Mouse (Mus musculus): ENCODE measurements around the gene Sigirr. TPM values are rescaled to one million over a fixed set of nuclear protein-coding genes. Genes with fewer than 3 reads are reported as not detected.
A peak's percentile ranks its signal among the peaks of the same experiment; 100 is the strongest.

Gene Sigirr
- polyA plus RNA-seq (2015; fragmentation: Nextera tagmentation; extraction: Ambion mirVana) = 20.8 and 24.7 TPM in 2 replicates

DNA sequence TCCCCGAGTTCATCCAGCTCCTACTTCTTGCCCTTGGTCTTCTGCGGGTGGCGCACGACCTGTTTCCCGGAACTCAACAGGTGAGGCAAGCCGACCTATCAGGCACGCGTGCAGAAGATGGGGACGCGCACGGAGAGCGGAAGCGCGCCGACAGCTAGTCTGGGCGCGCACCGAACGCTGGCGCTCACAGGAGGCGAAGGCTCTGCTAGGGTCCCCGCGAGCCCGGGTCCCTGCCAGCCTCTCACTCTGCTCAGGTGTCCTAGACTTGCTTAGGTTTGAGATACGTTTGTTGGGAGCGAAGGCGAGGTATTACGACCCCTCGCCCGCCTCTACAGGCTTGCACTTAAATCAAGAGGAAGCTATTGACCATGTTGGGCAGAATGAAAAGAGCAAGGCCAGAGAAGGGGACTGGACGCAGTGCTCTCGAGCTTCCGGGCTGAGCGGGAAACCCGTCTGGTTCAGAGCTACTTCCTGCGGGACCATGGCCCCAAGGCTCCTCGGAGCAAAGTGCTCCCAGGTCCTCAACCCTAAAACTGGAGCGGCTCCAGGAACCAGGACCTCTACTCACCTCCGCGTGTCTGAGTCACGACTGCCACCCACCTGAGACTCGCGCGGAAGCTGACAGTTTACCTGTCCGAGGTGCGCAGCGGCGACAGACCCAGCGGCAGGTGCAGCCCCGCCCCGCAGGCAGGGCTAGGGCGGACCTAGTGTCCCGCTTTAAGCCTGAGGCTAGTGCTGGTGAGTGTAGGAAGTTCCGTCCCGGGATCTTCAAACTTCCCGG is at the start of gene Sigirr:
Sigirr (minus strand) TSS at position 662 of the 781 bp plus-strand sequence.
- 0 out of 2 replicates have a peak within 1 kb of the TSS, but pooled peaks have one; percentile 20 for H3K27ac ChIP-seq
- peak within 1 kb of the TSS; percentile 44 for H3K4me3 ChIP-seq (replicated peaks)
- peak; percentile 55 for ATAC-seq (replicated peaks; ENCODE audit: low FRiP score)
- peaks cover 29% of the 10 kb centered on the region for H3K4me1 ChIP-seq
- peak within 1 kb of the TSS; percentile 27 for H3K9ac ChIP-seq
- H3K4me2 ChIP-seq = peak within 1 kb of the TSS; percentile 75
- H3K27me3 ChIP-seq = peaks cover 29% of the 10 kb centered on the region
- no peaks in the 10 kb centered on the region for H3K9me3 ChIP-seq (replicated peaks)
- H3K36me3 ChIP-seq = no peaks in the 10 kb centered on the region
- under 1% methylated on average over 56 of the region's 56 CpGs for whole genome bisulfite sequencing

DNA sequence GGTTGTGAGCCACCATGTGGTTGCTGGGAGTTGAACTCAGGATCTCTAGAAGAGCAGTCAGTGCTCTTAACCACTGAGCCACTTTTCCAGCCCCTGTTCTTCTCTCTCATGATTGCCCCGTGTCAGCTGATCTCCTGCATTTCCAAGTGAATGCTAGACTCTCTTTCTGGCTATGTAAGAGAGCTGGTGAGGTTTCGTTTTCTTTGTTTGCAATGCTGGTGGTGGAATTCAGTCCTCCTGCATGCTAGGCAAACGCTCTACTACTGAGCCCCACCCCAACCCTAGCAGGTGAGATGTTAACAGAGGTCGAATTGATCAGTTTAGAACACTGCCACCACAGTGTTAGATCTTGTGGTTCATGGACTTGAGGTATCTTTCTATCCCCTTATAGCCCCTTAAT is 48.3 kb upstream of the Sigirr start:
- ATAC-seq (replicated peaks; ENCODE audit: low FRiP score) = no peak
- Histone ChIP-seq H3K4me2 (no peak overlapping the region), H3K9ac (no peak overlapping the region), H3K4me1 (no peaks in the 10 kb centered on the region), H3K36me3 (peaks cover 72% of the 10 kb centered on the region), H3K27me3 (no peaks in the 10 kb centered on the region), H3K4me3 (replicated peaks) (no peak overlapping the region), H3K27ac (no peak overlapping the region), H3K9me3 (replicated peaks) (no peaks in the 10 kb centered on the region)
- 72% methylated on average over 4 of the region's 4 CpGs for WGBS

- Histone ChIP-seq H3K4me3 (replicated peaks) (no peak overlapping the region), H3K27me3 (no peaks in the 10 kb centered on the region), H3K4me2 (no peak overlapping the region), H3K36me3 (peaks cover 65% of the 10 kb centered on the region), H3K27ac (no peak overlapping the region), H3K4me1 (no peaks in the 10 kb centered on the region), H3K9me3 (replicated peaks) (no peaks in the 10 kb centered on the region), H3K9ac (no peak overlapping the region)
- WGBS = 88% methylated on average over 6 of the region's 6 CpGs
- no peak for ATAC-seq (replicated peaks; ENCODE audit: low FRiP score)
Measured at GRCm38 (mm10) chr7:141147044-141147443, 46.7 kb upstream of the Sigirr start.

GRCm38 (mm10) chr7:141146043-141146595 is 45.7 kb upstream of the Sigirr start:
- H3K36me3 ChIP-seq = peaks cover 58% of the 10 kb centered on the region

DNA sequence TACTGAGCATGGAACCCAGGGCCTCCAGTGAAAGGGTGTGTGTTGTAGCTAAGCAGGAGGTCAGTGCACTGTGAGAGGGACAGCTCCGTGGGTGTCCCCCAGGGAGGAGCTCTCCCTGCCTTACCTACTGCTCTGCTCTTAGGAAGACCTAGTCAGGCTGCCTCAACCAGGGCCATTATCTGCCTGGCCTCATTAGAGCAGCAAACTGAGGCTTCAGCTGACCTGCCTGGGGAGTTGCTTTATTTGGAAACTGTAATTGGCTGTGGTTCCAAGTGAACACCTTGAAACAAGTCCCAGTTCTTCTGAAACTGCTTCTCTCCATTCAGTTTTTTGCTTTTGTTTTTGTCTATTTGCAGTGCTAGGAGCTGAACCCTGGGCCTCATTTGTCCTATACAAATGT is 45.0 kb upstream of the Sigirr start:
- Histone ChIP-seq H3K9me3 (replicated peaks) (no peaks in the 10 kb centered on the region), H3K36me3 (peaks cover 55% of the 10 kb centered on the region), H3K4me1 (no peaks in the 10 kb centered on the region), H3K9ac (no peak overlapping the region), H3K27ac (no peak overlapping the region), H3K4me2 (no peak overlapping the region), H3K4me3 (replicated peaks) (no peak overlapping the region), H3K27me3 (no peaks in the 10 kb centered on the region)
- ATAC-seq (replicated peaks; ENCODE audit: low FRiP score) = no peak
- 79% methylated on average over 1 of the region's 1 CpGs for WGBS

More at GRCm38 (mm10) chr7:141146043-141146595, 45.7 kb upstream of the Sigirr start:
- Histone ChIP-seq H3K4me3 (replicated peaks) (no peak overlapping the region), H3K4me2 (no peak overlapping the region), H3K27me3 (no peaks in the 10 kb centered on the region), H3K9me3 (replicated peaks) (no peaks in the 10 kb centered on the region), H3K4me1 (no peaks in the 10 kb centered on the region), H3K27ac (no peak overlapping the region), H3K9ac (no peak overlapping the region)
- ATAC-seq (replicated peaks; ENCODE audit: low FRiP score) = no peak; the same call in 1 of the 2 replicates
- WGBS = 94% methylated on average over 12 of the region's 12 CpGs

DNA sequence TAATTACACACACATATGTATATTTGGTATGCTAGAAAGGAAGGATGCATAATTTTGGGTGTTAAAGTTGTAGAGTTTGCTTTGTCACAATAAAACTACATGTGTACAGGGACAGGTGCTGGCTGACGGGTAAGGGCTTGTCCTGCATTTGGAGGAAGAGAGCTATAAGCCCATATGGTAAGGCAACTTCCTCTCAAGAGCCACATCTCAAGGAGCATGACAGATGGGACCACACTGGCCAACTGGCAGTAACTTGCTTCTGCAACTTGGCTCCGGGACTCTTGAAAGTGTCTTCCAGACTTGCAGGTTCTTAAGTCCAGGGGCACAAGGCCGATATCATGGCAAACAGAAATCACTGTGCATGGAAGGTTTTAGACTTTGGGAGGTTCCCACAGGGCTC is 44.3 kb upstream of the Sigirr start:
- no peaks in the 10 kb centered on the region for H3K4me1 ChIP-seq
- H3K27ac ChIP-seq = no peak overlapping the region
- WGBS = 89% methylated on average over 3 of the region's 3 CpGs
- no peak overlapping the region for H3K4me3 ChIP-seq (replicated peaks)
- H3K9me3 ChIP-seq (replicated peaks) = no peaks in the 10 kb centered on the region
- no peak overlapping the region for H3K4me2 ChIP-seq
- H3K9ac ChIP-seq = no peak overlapping the region
- no peaks in the 10 kb centered on the region for H3K27me3 ChIP-seq
- ATAC-seq (replicated peaks; ENCODE audit: low FRiP score) = no peak
- peaks cover 56% of the 10 kb centered on the region for H3K36me3 ChIP-seq

DNA sequence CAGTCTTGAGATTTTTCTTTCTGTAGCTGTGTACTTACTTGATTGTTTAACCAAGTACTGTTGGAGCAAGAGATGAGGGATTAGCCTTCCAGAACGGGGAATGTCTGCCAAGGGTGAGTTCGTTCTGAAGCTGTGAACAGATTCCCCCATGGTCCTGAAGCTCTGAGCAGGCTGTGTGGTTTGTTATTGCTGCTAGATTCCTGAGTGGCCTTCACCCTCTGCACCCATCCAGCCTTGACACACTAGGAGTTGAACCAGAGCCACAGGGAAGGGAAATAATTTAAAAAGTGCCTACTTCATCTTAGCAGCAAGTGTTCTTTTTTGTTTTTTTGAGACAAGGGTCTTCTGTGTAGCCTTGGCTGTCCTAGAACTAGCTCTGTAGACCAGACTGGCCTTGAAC is 43.5 kb upstream of the Sigirr start:
- no peaks in the 10 kb centered on the region for H3K4me1 ChIP-seq
- H3K4me3 ChIP-seq (replicated peaks) = no peak overlapping the region
- H3K36me3 ChIP-seq = peaks cover 62% of the 10 kb centered on the region
- ATAC-seq (replicated peaks; ENCODE audit: low FRiP score) = no peak
- no peaks in the 10 kb centered on the region for H3K27me3 ChIP-seq
- no peaks in the 10 kb centered on the region for H3K9me3 ChIP-seq (replicated peaks)
- no peak overlapping the region for H3K4me2 ChIP-seq
- no peak overlapping the region for H3K9ac ChIP-seq
- 87% methylated on average over 2 of the region's 2 CpGs for WGBS
- no peak overlapping the region for H3K27ac ChIP-seq

- ATAC-seq (replicated peaks; ENCODE audit: low FRiP score) = no peak
- no peaks in the 10 kb centered on the region for H3K9me3 ChIP-seq (replicated peaks)
- WGBS = 52% methylated on average over 5 of the region's 5 CpGs
Measured at GRCm38 (mm10) chr7:141143112-141143511, 42.7 kb upstream of the Sigirr start.

DNA sequence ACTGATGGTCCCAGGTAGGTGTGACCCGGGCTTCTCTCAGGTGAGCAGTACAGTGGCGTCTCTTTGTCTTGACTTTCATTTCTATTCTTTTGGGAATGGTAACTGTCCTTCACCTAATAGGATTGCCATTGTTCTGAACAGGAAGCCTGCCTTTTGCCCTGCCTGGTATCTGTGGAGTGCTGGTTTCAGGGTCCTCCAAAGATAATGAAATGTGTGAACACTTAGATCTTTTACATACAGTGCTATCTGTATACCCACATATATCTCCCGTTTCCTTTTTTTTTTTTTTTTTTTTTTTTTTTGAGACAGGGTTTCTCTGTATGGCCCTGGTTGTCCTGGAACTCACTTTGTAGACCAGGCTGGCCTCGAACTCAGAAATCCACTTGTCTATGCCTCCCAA is 41.0 kb upstream of the Sigirr start:
- no peak overlapping the region for H3K27ac ChIP-seq
- no peak overlapping the region for H3K4me2 ChIP-seq
- H3K4me1 ChIP-seq = no peaks in the 10 kb centered on the region
- no peaks in the 10 kb centered on the region for H3K27me3 ChIP-seq
- no peak for ATAC-seq (replicated peaks; ENCODE audit: low FRiP score)
- WGBS = 82% methylated on average over 4 of the region's 4 CpGs
- H3K36me3 ChIP-seq = peaks cover 71% of the 10 kb centered on the region
- no peaks in the 10 kb centered on the region for H3K9me3 ChIP-seq (replicated peaks)
- H3K4me3 ChIP-seq (replicated peaks) = no peak overlapping the region
- H3K9ac ChIP-seq = no peak overlapping the region

More at GRCm38 (mm10) chr7:141143112-141143511, 42.7 kb upstream of the Sigirr start:
- Histone ChIP-seq H3K4me3 (replicated peaks) (no peak overlapping the region), H3K9ac (no peak overlapping the region), H3K4me2 (no peak overlapping the region), H3K36me3 (peaks cover 69% of the 10 kb centered on the region), H3K27ac (no peak overlapping the region), H3K4me1 (no peaks in the 10 kb centered on the region), H3K27me3 (no peaks in the 10 kb centered on the region)

- H3K4me3 ChIP-seq (replicated peaks) = peak overlapping the region; percentile 97
- peak overlapping the region; percentile 94 for H3K9ac ChIP-seq
- H3K4me1 ChIP-seq = peaks cover 22% of the 10 kb centered on the region
- WGBS = 58% methylated on average over 12 of the region's 12 CpGs
- H3K27ac ChIP-seq = no peak overlapping the region
- H3K9me3 ChIP-seq (replicated peaks) = no peaks in the 10 kb centered on the region
- H3K4me2 ChIP-seq = peak overlapping the region; percentile 71
- H3K27me3 ChIP-seq = no peaks in the 10 kb centered on the region
- peak; percentile 52 for ATAC-seq (replicated peaks; ENCODE audit: low FRiP score)
- peaks cover 25% of the 10 kb centered on the region for H3K36me3 ChIP-seq
Measured at GRCm38 (mm10) chr7:141131904-141132755, 31.8 kb upstream of the Sigirr start.

DNA sequence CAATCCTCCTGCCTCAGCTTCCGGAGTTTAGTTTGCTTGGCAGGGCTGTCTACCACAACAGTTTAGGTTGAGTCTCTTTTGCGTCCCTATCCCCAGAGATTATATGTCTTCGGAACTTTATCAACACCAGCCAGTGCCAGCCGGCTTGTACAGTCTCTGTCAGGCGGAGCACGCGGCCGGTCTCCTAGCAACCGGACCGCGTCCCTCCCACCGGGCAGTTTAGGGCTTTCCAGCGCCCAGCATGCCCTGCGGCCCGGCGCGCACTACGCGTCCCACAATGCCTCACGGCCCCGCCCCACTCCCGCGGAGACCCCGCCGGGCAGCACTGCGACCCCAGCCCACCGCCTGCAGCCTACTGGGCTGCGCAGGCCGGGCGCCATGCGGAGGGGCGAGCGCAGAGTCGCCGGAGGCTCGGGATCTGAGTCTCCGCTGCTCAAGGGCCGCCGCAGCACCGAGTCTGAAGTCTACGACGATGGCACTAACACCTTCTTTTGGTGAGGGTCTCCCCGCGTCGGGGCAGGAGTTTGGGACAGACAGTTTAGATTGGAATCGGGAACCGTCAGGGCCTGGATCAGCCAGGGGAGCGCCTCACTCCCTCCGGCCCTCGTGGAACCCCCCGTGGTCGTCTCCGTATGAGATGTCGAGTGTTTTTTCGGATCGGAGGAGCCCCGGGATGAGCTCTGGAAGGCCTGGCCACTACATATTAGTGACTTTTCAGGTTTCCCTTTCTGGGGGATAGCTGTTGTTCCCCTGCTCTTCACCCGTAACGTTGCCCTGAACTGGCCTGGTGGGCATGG is 30.9 kb upstream of the Sigirr start:
- ATAC-seq (replicated peaks; ENCODE audit: low FRiP score) = peak; percentile 98
- H3K9me3 ChIP-seq (replicated peaks) = no peaks in the 10 kb centered on the region
- H3K27ac ChIP-seq = peak overlapping the region; percentile 81

More for the DNA sequence above, 30.9 kb upstream of the Sigirr start:
- under 1% methylated on average over 59 of the region's 59 CpGs for WGBS
- Histone ChIP-seq H3K4me2 (peak overlapping the region; percentile 71), H3K4me3 (replicated peaks) (peak overlapping the region; percentile 97), H3K9ac (peak overlapping the region; percentile 94), H3K27me3 (no peaks in the 10 kb centered on the region), H3K4me1 (peaks cover 22% of the 10 kb centered on the region), H3K36me3 (peaks cover 16% of the 10 kb centered on the region)

Measured in kidney, embryonic 15.5 days (tissue).